Mouse (Mus musculus): ENCODE measurements around the gene Dnah2. TPM values are rescaled to one million over a fixed set of nuclear protein-coding genes. Genes with fewer than 3 reads are reported as not detected.

The Dnah2 gene
- polyA plus RNA-seq, 2 experiments, result 0.01 to 0.03 TPM

- Histone ChIP-seq H3K4me3 (ENCODE audit: insufficient read depth in 1 of 2, low read depth in 2 of 2, low read length in 2 of 2) (no peak overlapping the region), H3K4me1 (replicated peaks; ENCODE audit: control insufficient read depth in 2 of 2, insufficient read depth in 2 of 2, low read length in 1 of 2) (peaks cover 5 to 7% of the 10 kb centered on the region in 2 experiments), H3K9me3 (ENCODE audit: control insufficient read depth, low read length) (no peaks in the 10 kb centered on the region), H3K27ac (no peak overlapping the region), H3K27me3 (ENCODE audit: control insufficient read depth, insufficient read depth, low read length) (no peaks in the 10 kb centered on the region), H3K36me3 (replicated peaks; ENCODE audit: control insufficient read depth, insufficient read depth, low read depth) (peaks cover 14% of the 10 kb centered on the region), H3K9ac (replicated peaks) (no peak overlapping the region), H3K4me2 (ENCODE audit: low read depth) (no peak overlapping the region)
- DNase-seq (ENCODE audit: low read depth in 3 of 3, low spot score in 3 of 3) (no peak), ATAC-seq (ENCODE audit: insufficient read depth) (no peak)
- WGBS (ENCODE audit: insufficient replicate concordance), result 83% methylated on average over 22 of the region's 24 CpGs
- TF ChIP-seq CTCF (IDR thresholded peaks at IDR 0.05; ENCODE audit: low read depth), result no peak
- no peak for TF ChIP-seq EP300 (IDR thresholded peaks at IDR 0.05; ENCODE audit: low read depth)
These were observed 144.1 kb downstream of the Dnah2 start for GRCm38 (mm10) chr11:69404595-69405396.

- WGBS (ENCODE audit: insufficient replicate concordance), result 85% methylated on average over 38 of the region's 38 CpGs
- Histone ChIP-seq H3K36me3 (replicated peaks; ENCODE audit: control insufficient read depth, insufficient read depth, low read depth) (peaks cover 14% of the 10 kb centered on the region), H3K4me2 (ENCODE audit: low read depth) (no peak overlapping the region), H3K4me1 (replicated peaks; ENCODE audit: control insufficient read depth in 2 of 2, insufficient read depth in 2 of 2, low read length in 1 of 2) (peaks cover 5 to 7% of the 10 kb centered on the region in 2 experiments), H3K4me3 (ENCODE audit: insufficient read depth in 1 of 2, low read depth in 2 of 2, low read length in 2 of 2) (no peak overlapping the region), H3K9ac (replicated peaks) (no peak overlapping the region), H3K9me3 (ENCODE audit: control insufficient read depth, low read length) (no peaks in the 10 kb centered on the region), H3K27me3 (ENCODE audit: control insufficient read depth, insufficient read depth, low read length) (no peaks in the 10 kb centered on the region), H3K27ac (no peak overlapping the region)
- no peak for DNase-seq (ENCODE audit: low read depth in 3 of 3, low spot score in 3 of 3)
- TF ChIP-seq CTCF (IDR thresholded peaks at IDR 0.05; ENCODE audit: low read depth) (no peak), EP300 (IDR thresholded peaks at IDR 0.05; ENCODE audit: low read depth) (no peak)
- no peak for ATAC-seq (ENCODE audit: insufficient read depth)
These were observed 145.0 kb downstream of the Dnah2 start for GRCm38 (mm10) chr11:69403691-69404594.

GRCm38 (mm10) chr11:69401987-69402386 is 146.9 kb downstream of the Dnah2 start:
- ATAC-seq (ENCODE audit: insufficient read depth), result no peak
- H3K36me3 ChIP-seq (replicated peaks; ENCODE audit: control insufficient read depth, insufficient read depth, low read depth), result peaks cover 14% of the 10 kb centered on the region
- 82% methylated on average over 12 of the region's 12 CpGs for WGBS (ENCODE audit: insufficient replicate concordance)

GRCm38 (mm10) chr11:69401210-69401637 is 147.7 kb downstream of the Dnah2 start:
- WGBS (ENCODE audit: insufficient replicate concordance), result 29% methylated on average over 22 of the region's 22 CpGs
- Histone ChIP-seq H3K9ac (replicated peaks) (no peak overlapping the region), H3K4me3 (ENCODE audit: insufficient read depth in 1 of 2, low read depth in 2 of 2, low read length in 2 of 2) (no peak overlapping the region), H3K27me3 (ENCODE audit: control insufficient read depth, insufficient read depth, low read length) (no peaks in the 10 kb centered on the region), H3K27ac (no peak overlapping the region), H3K36me3 (replicated peaks; ENCODE audit: control insufficient read depth, insufficient read depth, low read depth) (peaks cover 14% of the 10 kb centered on the region), H3K4me2 (ENCODE audit: low read depth) (no peak overlapping the region), H3K4me1 (replicated peaks; ENCODE audit: control insufficient read depth in 2 of 2, insufficient read depth in 2 of 2, low read length in 1 of 2) (peaks cover 6 to 10% of the 10 kb centered on the region in 2 experiments), H3K9me3 (ENCODE audit: control insufficient read depth, low read length) (no peaks in the 10 kb centered on the region)
- DNase-seq (ENCODE audit: low read depth in 3 of 3, low spot score in 3 of 3) (peak; percentile 79 to 83 (median 81)), ATAC-seq (ENCODE audit: insufficient read depth) (peak; percentile 70)
- TF ChIP-seq EP300 (IDR thresholded peaks at IDR 0.05; ENCODE audit: low read depth) (no peak), CTCF (IDR thresholded peaks at IDR 0.05; ENCODE audit: low read depth) (peak; percentile 99)

More at GRCm38 (mm10) chr11:69401987-69402386, 146.9 kb downstream of the Dnah2 start:
- no peaks in the 10 kb centered on the region for H3K9me3 ChIP-seq (ENCODE audit: control insufficient read depth, low read length)
- no peak overlapping the region for H3K9ac ChIP-seq (replicated peaks)
- no peak overlapping the region for H3K27ac ChIP-seq
- H3K27me3 ChIP-seq (ENCODE audit: control insufficient read depth, insufficient read depth, low read length), result no peaks in the 10 kb centered on the region
- no peak for DNase-seq (ENCODE audit: low read depth in 3 of 3, low spot score in 3 of 3)
- peaks cover under 1 to 3% of the 10 kb centered on the region in 2 experiments for H3K4me1 ChIP-seq (replicated peaks; ENCODE audit: control insufficient read depth in 2 of 2, insufficient read depth in 2 of 2, low read length in 1 of 2)
- no peak overlapping the region for H3K4me2 ChIP-seq (ENCODE audit: low read depth)
- no peak for TF ChIP-seq EP300 (IDR thresholded peaks at IDR 0.05; ENCODE audit: low read depth)
- no peak overlapping the region for H3K4me3 ChIP-seq (ENCODE audit: insufficient read depth in 1 of 2, low read depth in 2 of 2, low read length in 2 of 2)

All from liver, embryonic 14.5 days (tissue).